Mouse (Mus musculus): ENCODE measurements around the gene Flywch2. TPM values are rescaled to one million over a fixed set of nuclear protein-coding genes. Genes with fewer than 3 reads are reported as not detected.

Gene Flywch2
- polyA plus RNA-seq, 1 experiment: 29.2 TPM

- Histone ChIP-seq H3K36me3 (replicated peaks; ENCODE audit: low read length) (no peaks in the 10 kb centered on the region), H3K27me3 (replicated peaks) (peaks cover 78% of the 10 kb centered on the region), H3K4me3 (replicated peaks) (peak overlapping the region; percentile 3), H3K9me3 (peaks cover 3% of the 10 kb centered on the region; the same call in 1 of the 2 replicates), H3K4me1 (peaks cover 80% of the 10 kb centered on the region)
- no peak for TF ChIP-seq FLI1 (IDR thresholded peaks at IDR 0.05; ENCODE audit: low read length)
- TF ChIP-seq GATA1 (IDR thresholded peaks at IDR 0.05; ENCODE audit: borderline replicate concordance, low read length): no peak
These were observed 41.2 kb downstream of the Flywch2 start for GRCm38 (mm10) chr17:23744651-23745050.

DNA sequence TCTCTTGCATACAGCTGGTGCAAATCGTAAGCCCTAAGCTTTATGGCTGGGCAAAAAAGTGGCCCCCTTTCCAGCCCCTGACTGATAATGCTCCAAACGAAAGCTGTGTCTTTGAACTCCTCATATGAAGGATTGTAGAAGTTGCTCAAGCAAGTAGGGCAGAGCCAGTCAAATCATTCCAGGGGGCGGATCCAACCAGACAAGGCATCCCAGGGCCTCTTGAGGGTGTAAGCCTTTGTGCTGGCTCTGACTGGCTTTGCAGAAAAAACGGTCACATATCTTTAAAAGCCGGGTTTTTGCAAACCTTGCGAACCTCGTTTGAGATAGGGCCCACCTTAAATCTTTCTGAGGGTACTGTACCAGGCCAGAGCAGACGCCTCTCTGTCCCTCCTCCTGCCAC lies 41.8 kb downstream of the Flywch2 start:
- Histone ChIP-seq H3K36me3 (replicated peaks; ENCODE audit: low read length) (no peaks in the 10 kb centered on the region), H3K9me3 (peaks cover 3% of the 10 kb centered on the region; the same call in 1 of the 2 replicates), H3K4me3 (replicated peaks) (no peak overlapping the region), H3K27me3 (replicated peaks) (peaks cover 84% of the 10 kb centered on the region), H3K4me1 (peaks cover 80% of the 10 kb centered on the region)
- no peak for TF ChIP-seq FLI1 (IDR thresholded peaks at IDR 0.05; ENCODE audit: low read length)
- TF ChIP-seq GATA1 (IDR thresholded peaks at IDR 0.05; ENCODE audit: borderline replicate concordance, low read length): no peak

DNA sequence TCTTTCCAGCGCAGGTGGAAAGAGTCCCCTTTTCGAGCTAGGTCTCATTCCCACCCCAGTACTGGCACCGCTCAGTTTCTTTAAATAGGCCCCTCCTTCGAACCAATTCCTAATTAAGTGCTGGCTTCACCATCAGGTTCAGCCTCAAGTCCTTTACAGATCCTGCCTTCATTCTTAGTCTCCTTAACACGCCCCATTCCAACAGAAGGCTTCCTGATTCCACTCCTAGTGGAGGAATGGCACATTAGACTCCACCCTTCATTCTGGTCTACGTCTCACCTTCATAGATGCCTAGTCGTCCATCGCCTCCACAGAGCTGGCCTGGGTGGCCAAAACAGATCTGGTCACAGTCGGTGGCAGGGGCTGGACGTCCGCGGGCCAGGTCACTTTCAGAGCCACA lies 42.9 kb downstream of the Flywch2 start:
- peaks cover 79% of the 10 kb centered on the region for H3K4me1 ChIP-seq
- H3K4me3 ChIP-seq (replicated peaks): no peak overlapping the region
- no peak for TF ChIP-seq FLI1 (IDR thresholded peaks at IDR 0.05; ENCODE audit: low read length)
- TF ChIP-seq GATA1 (IDR thresholded peaks at IDR 0.05; ENCODE audit: borderline replicate concordance, low read length): no peak
- peaks cover 3% of the 10 kb centered on the region; the same call in 1 of the 2 replicates for H3K9me3 ChIP-seq
- no peaks in the 10 kb centered on the region for H3K36me3 ChIP-seq (replicated peaks; ENCODE audit: low read length)
- H3K27me3 ChIP-seq (replicated peaks): peaks cover 93% of the 10 kb centered on the region

DNA sequence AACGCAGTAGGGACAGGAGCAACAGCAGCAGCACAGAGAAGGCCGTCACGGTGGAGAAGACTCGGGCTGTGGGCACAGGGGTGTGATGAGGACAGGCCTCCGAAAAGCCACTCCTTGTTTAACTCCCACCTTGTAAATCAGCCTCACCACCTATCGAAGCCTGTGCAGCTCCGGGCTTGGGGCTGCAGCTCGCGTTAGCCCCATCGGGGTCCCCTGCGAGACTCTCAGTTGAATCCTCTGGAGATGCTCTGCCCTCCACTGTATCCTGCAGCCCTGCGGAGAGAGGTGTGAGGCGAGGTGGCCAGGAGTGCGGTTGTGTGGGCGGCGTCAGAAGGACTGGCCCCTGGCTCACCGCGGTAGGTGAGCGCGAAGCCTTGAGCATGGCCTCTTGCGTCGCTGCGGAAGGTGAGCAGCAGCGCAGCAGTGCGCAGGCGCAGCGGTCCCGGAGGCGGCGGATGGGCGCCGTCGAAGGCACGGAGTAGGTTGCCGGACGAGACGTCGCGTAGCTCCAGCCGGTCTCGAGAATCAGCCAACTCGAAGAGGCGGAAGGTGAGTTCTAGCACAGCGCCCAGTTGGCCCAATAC lies 43.6 kb downstream of the Flywch2 start:
- TF ChIP-seq FLI1 (IDR thresholded peaks at IDR 0.05; ENCODE audit: low read length) (no peak), GATA1 (IDR thresholded peaks at IDR 0.05; ENCODE audit: borderline replicate concordance, low read length) (no peak)
- Histone ChIP-seq H3K9me3 (peaks cover 3% of the 10 kb centered on the region; the same call in 1 of the 2 replicates), H3K4me3 (replicated peaks) (peak overlapping the region; percentile 85), H3K36me3 (replicated peaks; ENCODE audit: low read length) (no peaks in the 10 kb centered on the region), H3K27me3 (replicated peaks) (peaks cover 97% of the 10 kb centered on the region), H3K4me1 (peaks cover 82% of the 10 kb centered on the region)

DNA sequence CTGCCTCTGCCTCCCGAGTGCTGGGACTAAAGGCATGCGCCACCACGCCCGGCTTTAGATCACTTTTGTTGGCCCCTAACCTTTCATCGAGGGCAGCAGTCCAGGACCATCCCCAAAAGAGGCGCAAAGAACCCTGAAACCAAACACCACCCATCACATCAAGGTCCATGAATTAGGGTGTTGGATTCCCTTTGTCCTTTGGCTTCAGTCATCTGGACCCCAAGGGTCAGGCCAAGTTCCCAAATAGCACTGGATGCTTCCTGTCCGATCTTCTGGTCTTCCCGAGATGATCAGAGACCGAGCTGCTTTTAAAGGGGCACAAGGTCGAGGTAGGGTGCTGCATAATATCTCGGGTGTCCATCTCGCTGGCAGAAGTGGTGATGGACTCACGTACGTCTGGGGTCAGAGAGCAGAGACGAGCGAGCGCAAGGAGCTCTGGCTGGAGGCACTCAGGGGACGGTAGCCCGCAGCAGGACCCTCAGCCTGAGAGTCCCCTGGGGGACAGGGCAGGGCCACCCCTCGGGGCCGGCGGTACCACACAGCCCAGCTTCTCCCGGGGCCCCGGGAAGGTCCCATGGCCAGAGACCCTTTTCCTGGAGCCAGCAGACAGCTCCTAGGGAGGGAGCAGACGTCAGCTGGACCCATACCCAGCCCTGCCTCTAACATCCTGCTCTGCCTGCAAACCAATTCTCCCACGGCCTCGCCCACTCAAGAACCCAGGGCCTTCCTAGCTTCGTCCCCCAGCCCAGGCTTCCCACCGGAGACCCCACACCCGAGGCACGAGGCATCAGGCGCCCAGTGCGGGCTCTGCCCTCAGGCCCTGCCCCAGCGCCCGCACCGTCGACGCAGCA lies 44.3 kb downstream of the Flywch2 start:
- Histone ChIP-seq H3K4me1 (peaks cover 78% of the 10 kb centered on the region), H3K9me3 (peaks cover 3% of the 10 kb centered on the region; the same call in 1 of the 2 replicates), H3K4me3 (replicated peaks) (no peak overlapping the region), H3K27me3 (replicated peaks) (peaks cover 97% of the 10 kb centered on the region), H3K36me3 (replicated peaks; ENCODE audit: low read length) (no peaks in the 10 kb centered on the region)
- no peak for TF ChIP-seq GATA1 (IDR thresholded peaks at IDR 0.05; ENCODE audit: borderline replicate concordance, low read length)
- no peak for TF ChIP-seq FLI1 (IDR thresholded peaks at IDR 0.05; ENCODE audit: low read length)

DNA sequence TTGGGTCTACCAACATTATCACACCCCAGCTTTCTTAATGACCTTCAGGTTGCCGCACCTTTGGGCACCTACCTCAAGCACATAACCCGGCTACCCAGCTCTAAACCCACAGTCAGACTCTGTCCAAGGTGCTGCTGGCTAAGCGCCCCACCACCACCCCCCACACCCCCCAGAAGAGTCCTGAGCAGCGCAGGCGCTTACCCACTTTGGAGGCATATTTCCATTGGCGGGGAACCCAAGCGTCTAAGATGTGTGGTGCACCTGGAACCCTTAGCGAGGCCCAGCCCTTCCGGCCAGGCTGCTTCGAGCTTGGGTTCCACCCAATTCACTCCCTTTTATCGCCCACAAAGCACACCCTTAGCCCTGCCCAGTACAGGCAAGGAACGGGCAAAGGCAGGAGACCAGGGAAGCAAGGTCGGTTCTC lies 45.3 kb downstream of the Flywch2 start, which contains the start of gene Paqr4:
Gene Paqr4 (minus strand): TSS at position 270 of the 424 bp plus-strand sequence.
- Histone ChIP-seq H3K36me3 (replicated peaks; ENCODE audit: low read length) (peaks cover 6% of the 10 kb centered on the region), H3K4me1 (peaks cover 68% of the 10 kb centered on the region), H3K4me3 (replicated peaks) (peak within 1 kb of the TSS; percentile 92), H3K9me3 (peaks cover 3% of the 10 kb centered on the region; the same call in 1 of the 2 replicates), H3K27me3 (replicated peaks) (peaks cover 90% of the 10 kb centered on the region)
- TF ChIP-seq GATA1 (IDR thresholded peaks at IDR 0.05; ENCODE audit: borderline replicate concordance, low read length): no peak
- no peak for TF ChIP-seq FLI1 (IDR thresholded peaks at IDR 0.05; ENCODE audit: low read length)

DNA sequence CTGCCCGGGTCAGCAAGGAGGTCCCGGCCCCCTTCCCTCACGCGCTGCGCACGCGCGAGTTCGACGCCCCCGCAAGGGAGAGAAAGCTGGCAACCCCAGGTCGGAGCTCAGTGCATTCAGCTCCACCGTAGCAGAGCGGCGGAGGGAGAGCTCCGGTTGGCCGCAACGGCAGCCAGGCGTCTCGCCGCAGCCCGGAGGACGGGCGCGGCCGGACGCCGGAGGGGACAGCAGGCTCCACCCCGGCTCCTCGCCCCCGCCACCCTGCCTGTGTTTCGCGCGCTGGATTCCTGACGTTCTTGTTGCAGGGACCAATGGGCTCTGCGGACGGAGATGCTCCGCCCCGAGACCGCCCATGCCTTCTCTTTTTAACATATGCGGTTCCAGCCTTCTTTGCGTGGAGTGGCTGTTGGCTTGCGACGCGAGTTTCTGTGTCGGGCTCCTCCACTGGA lies 45.7 kb downstream of the Flywch2 start:
- peaks cover 3% of the 10 kb centered on the region; the same call in 1 of the 2 replicates for H3K9me3 ChIP-seq
- peaks cover 87% of the 10 kb centered on the region for H3K27me3 ChIP-seq (replicated peaks)
- peaks cover 11% of the 10 kb centered on the region for H3K36me3 ChIP-seq (replicated peaks; ENCODE audit: low read length)
- peaks cover 64% of the 10 kb centered on the region for H3K4me1 ChIP-seq
- no peak for TF ChIP-seq GATA1 (IDR thresholded peaks at IDR 0.05; ENCODE audit: borderline replicate concordance, low read length)
- TF ChIP-seq FLI1 (IDR thresholded peaks at IDR 0.05; ENCODE audit: low read length): no peak
- peak overlapping the region; percentile 92 for H3K4me3 ChIP-seq (replicated peaks)

- Histone ChIP-seq H3K4me1 (peaks cover 57% of the 10 kb centered on the region), H3K27me3 (replicated peaks) (peaks cover 80% of the 10 kb centered on the region), H3K9me3 (peaks cover 3% of the 10 kb centered on the region; the same call in 1 of the 2 replicates), H3K4me3 (replicated peaks) (peak overlapping the region; percentile 92), H3K36me3 (replicated peaks; ENCODE audit: low read length) (peaks cover 18% of the 10 kb centered on the region)
- TF ChIP-seq GATA1 (IDR thresholded peaks at IDR 0.05; ENCODE audit: borderline replicate concordance, low read length) (no peak), FLI1 (IDR thresholded peaks at IDR 0.05; ENCODE audit: low read length) (no peak)
These were observed 46.4 kb downstream of the Flywch2 start for GRCm38 (mm10) chr17:23739202-23740135.

GRCm38 (mm10) chr17:23738836-23739201 lies 47.1 kb downstream of the Flywch2 start:
- H3K4me3 ChIP-seq (replicated peaks): no peak overlapping the region
- TF ChIP-seq GATA1 (IDR thresholded peaks at IDR 0.05; ENCODE audit: borderline replicate concordance, low read length) (no peak), FLI1 (IDR thresholded peaks at IDR 0.05; ENCODE audit: low read length) (no peak)
- peaks cover 56% of the 10 kb centered on the region for H3K4me1 ChIP-seq
- H3K27me3 ChIP-seq (replicated peaks): peaks cover 74% of the 10 kb centered on the region
- H3K36me3 ChIP-seq (replicated peaks; ENCODE audit: low read length): peaks cover 24% of the 10 kb centered on the region
- peaks cover 3% of the 10 kb centered on the region; the same call in 1 of the 2 replicates for H3K9me3 ChIP-seq

Data from megakaryocyte, embryonic 14.5 days (primary cell).